Comparison of ENCODE assay signal across 19 mouse cellular contexts in the genomic region with DNA sequence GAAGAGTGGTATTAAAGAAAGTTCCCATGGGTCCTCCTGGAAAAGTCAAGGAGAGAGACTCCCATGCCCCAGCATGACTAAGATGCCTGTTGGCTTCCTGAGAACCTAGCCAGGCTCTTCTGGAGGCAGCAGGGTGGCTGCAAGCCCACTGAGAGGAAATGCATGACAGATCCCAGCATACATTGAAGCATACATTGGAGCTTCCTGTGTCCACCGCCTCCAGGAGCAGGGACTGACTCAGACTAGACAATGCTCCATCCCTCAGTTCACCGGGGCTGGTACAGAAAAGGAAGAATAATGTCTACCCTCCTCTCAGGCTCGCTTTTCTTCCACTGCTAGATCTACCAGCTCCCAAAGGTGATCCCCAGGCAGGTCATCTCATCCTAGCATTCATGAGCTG.
"Had no signal": no experiment of that assay in that cellular context is flagged by ENCODE, and none has a peak within 500 bp of the region (broad histone marks: within the 10 kb centered on the region; RNA-seq: fewer than 3 reads in every experiment).

No protein-coding gene starts in this region.

- H3K4me2 ChIP-seq: limb, embryonic 12.5 days; limb, embryonic 15.5 days; liver, embryonic 11.5 days; lung, embryonic 14.5 days; midbrain, embryonic 11.5 days; neural tube, embryonic 12.5 days; neural tube, embryonic 15.5 days; stomach, embryonic 15.5 days had no signal

- DNase-seq: kidney, adult 18-20 months; kidney, adult 9 months; kidney, postnatal 14 days; kidney, postnatal 4 days; liver, postnatal 0 days; lung, embryonic 14.5 days; midbrain, embryonic 14.5 days; right cerebral cortex, postnatal 4 days; spleen, adult 18-20 months; thymus, postnatal 25 days had no signal

- H3K4me3 ChIP-seq: limb, embryonic 12.5 days; limb, embryonic 15.5 days; neural tube, embryonic 12.5 days; neural tube, embryonic 15.5 days; stomach, embryonic 15.5 days had no signal

- H3K27me3 ChIP-seq: limb, embryonic 15.5 days; neural tube, embryonic 12.5 days; neural tube, embryonic 15.5 days; stomach, embryonic 15.5 days had no signal

- H3K27ac ChIP-seq: limb, embryonic 12.5 days; limb, embryonic 15.5 days; liver, embryonic 14.5 days; macrophage; neural tube, embryonic 12.5 days; neural tube, embryonic 15.5 days; stomach, embryonic 15.5 days had no signal

- H3K4me1 ChIP-seq: neural tube, embryonic 12.5 days; neural tube, embryonic 15.5 days; stomach, embryonic 15.5 days had no signal

- H3K9me3 ChIP-seq: limb, embryonic 15.5 days; stomach, embryonic 15.5 days had no signal

- H3K9ac ChIP-seq: limb, embryonic 12.5 days; limb, embryonic 15.5 days; liver, embryonic 14.5 days; liver, postnatal 0 days; lung, embryonic 14.5 days; neural tube, embryonic 12.5 days; neural tube, embryonic 15.5 days; stomach, embryonic 15.5 days had no signal

- ATAC-seq: liver, postnatal 0 days had no signal

- H3K36me3 ChIP-seq: limb, embryonic 12.5 days; limb, embryonic 15.5 days; neural tube, embryonic 15.5 days; stomach, embryonic 15.5 days had no signal
